10 mouse cellular contexts compared by ENCODE assay signal in genomic region chr19:53507497-53507896, GRCm38 (mm10). TPM values are rescaled to one million over a fixed set of nuclear protein-coding genes. Genes with fewer than 3 reads are reported as not detected.
A peak's percentile ranks its signal among the peaks of the same experiment; 100 is the strongest.
DNase-seq lines count a peak whose midpoint lies in the region; TF ChIP-seq lines count a peak whose summit lies in the region.
"Had no signal": no experiment of that assay in that cellular context is flagged by ENCODE, and none has a peak within 500 bp of the region (broad histone marks: within the 10 kb centered on the region; RNA-seq: fewer than 3 reads in every experiment).

No protein-coding gene starts in this region.

- H3K79me2 ChIP-seq in heart, adult 2 months (replicated peaks; ENCODE audit: control insufficient read depth, insufficient read depth, low read length) = no peaks in the 10 kb centered on the region

- H3K36me3 ChIP-seq in heart, adult 2 months (ENCODE audit: control insufficient read depth, insufficient read depth, low read length) = no peaks in the 10 kb centered on the region
- H3K36me3 ChIP-seq: intestine, embryonic 15.5 days had no signal

- no peaks in the 10 kb centered on the region for H3K27me3 ChIP-seq in heart, adult 2 months (ENCODE audit: control insufficient read depth, insufficient read depth, low read length)

- TF ChIP-seq EP300 in heart, adult 2 months (IDR thresholded peaks at IDR 0.05; ENCODE audit: insufficient read depth, low read depth, low read length) = no peak

- TF ChIP-seq CTCF in heart, adult 2 months (IDR thresholded peaks at IDR 0.05) = no peak

- no peak for TF ChIP-seq POLR2A in heart, adult 2 months (IDR thresholded peaks at IDR 0.05; ENCODE audit: insufficient read depth, low read depth, low read length)

- peak in 1 of 2 experiments; percentile 41 for DNase-seq in heart, adult 2 months
- DNase-seq in heart, postnatal 36 days = no peak
- DNase-seq in right cerebral cortex, adult 18-20 months = peak; percentile 79
- DNase-seq in right cerebral cortex, postnatal 4 days = no peak
- DNase-seq in heart, postnatal 25 days (ENCODE audit: low spot score) = peak; percentile 25
- peak; percentile 47 for DNase-seq in thymus, postnatal 25 days
- no peak for DNase-seq in gastrocnemius, postnatal 10 days
- DNase-seq in cerebellum, postnatal 36 days = no peak

- H3K9ac ChIP-seq in heart, adult 2 months (ENCODE audit: low read depth, low read length) = no peak overlapping the region
- H3K9ac ChIP-seq: intestine, embryonic 15.5 days had no signal

- intact Hi-C loops in heart, adult 2 months (cut with DNase I) = no loop called here
- intact Hi-C loops in heart, postnatal 36 days (cut with DNase I) = loop anchor here (2.0 kb wide), 1 partner anchor 21 kb away; the partner anchor contains the start of gene Dusp5
- intact Hi-C loops in heart, postnatal 25 days (cut with DNase I) = no loop called here

- H3K4me3 ChIP-seq in heart, adult 2 months = no peak overlapping the region
- H3K4me3 ChIP-seq: intestine, embryonic 15.5 days had no signal

- peak overlapping the region; percentile 17 for H3K27ac ChIP-seq in heart, adult 2 months
- H3K27ac ChIP-seq: intestine, embryonic 15.5 days; macrophage had no signal

- WGBS in heart, adult 2 months = 32% methylated on average over 8 of the region's 8 CpGs

- peaks cover 10% of the 10 kb centered on the region for H3K4me1 ChIP-seq in heart, adult 2 months (ENCODE audit: control insufficient read depth, insufficient read depth, low read length)

RNA-seq across cellular contexts. Expression of gene Dusp5, which starts 21.4 kb away (rescaled TPM):
- 1 to 10 TPM; 4.7 to 6.9 TPM for total RNA-seq in heart, adult 2 months (2021)
- polyA plus RNA-seq in heart, adult 2 months (2012; rRNA removed) = 7.5 and 7.6 TPM in 2 replicates
- total RNA-seq in heart, postnatal 36 days (2021) = 10 to 100 TPM in 1 of 2 experiments, 1 to 10 TPM in 1; 4.1 to 12.8 TPM
- 1 to 10 TPM; 6.2 to 7.6 TPM for total RNA-seq in heart, postnatal 25 days (2021)
- total RNA-seq in gastrocnemius, postnatal 10 days (2021) = 1 to 10 TPM; 1.3 to 2.3 TPM

Comparison
In these comparisons a context has a peak if more than half of its experiments do, and no peak if none do; other contexts are left out.
1. DNase-seq: peak in right cerebral cortex, adult 18-20 months (single experiment), heart, postnatal 25 days (single experiment) and thymus, postnatal 25 days (single experiment); none in heart, postnatal 36 days (0 of 2), right cerebral cortex, postnatal 4 days (single experiment), gastrocnemius, postnatal 10 days (single experiment) and cerebellum, postnatal 36 days (0 of 2).